Mouse (Mus musculus): ENCODE results near the gene Rora.

Gene Rora

DNA sequence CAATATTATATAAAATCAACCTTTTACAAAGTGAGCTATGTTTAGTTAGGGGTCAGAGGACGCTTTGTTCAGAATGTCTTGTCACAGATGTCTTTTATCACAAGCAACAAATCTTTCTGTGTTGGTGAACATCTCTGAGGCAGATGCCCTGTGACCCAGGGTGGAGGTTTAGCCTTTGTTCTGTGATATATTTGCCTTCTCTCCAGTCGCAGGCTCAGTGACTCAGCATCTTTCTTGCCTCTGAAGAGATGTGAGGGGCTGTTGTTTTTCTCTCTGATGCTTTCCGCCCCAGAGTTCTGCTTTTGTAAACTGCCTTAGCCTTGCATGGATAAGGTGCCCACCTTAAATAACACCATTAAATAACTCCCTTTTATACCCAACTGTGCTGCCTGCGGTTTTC, 488.3 kb downstream of the Rora start:
- peak; percentile 0 for DNase-seq (ENCODE audit: low spot score)

- DNase-seq (ENCODE audit: low spot score): peak; percentile 1
These were observed 493.4 kb downstream of the Rora start for GRCm38 (mm10) chr9:69146937-69147336.

DNA sequence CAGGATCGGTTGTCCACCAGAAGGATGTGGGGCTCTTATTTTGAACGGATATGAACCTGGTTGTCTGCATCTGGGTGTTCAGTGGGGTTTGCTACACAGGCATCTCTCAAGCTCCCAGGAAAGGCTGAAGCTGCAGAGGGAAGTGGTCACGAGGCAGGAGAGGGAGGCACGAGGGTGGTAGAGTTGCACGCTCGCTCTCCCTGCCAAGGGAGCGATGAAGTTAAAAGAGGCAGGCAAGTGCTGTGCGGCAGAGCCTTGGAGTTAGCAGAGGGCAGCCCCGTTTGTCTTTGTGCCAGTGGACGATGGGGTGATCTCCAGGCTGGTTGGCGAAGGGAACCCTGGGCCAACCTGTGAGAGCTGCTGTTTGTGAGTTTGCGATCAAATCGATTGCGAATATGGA, 496.6 kb downstream of the Rora start:
- DNase-seq (ENCODE audit: low spot score): no peak

- no peak for DNase-seq (ENCODE audit: low spot score)
These were observed 501.1 kb downstream of the Rora start for GRCm38 (mm10) chr9:69154684-69155083.

DNA sequence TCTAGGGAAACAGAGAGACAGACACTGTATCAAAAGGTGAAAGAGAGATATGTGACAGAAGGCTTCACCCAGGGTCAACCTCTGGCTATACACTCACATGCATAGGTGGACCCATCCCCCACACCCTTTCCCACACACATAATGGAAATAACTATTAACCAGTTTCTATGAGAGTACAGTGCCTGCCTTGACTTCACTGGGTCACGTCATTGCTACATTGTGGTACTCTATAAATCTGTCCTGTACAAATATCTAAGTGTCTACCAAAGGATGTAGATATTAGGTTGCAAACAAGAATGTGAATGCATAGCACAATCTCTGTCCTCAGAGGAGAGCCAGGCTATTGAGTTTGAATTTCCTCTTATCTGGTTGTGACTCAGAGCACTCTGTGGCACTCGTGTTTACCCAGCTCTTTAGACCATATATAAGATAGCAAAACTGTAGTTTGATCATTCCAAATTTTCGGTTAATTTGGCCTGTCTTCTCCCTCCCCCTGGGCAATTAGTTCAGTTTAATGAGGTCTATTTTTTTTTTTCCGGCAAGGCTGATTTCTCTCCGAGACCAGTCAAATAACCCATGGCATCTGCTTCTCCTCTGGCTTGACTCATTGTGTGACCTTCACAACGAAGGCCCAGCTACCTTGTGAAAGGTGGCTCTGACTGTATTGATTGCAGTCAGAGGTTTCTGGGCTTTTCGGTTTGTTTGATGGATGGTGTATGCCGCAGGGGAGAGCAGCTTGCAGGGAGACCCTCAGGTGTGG, 502.4 kb downstream of the Rora start:
- no peak for DNase-seq (ENCODE audit: low spot score)

DNA sequence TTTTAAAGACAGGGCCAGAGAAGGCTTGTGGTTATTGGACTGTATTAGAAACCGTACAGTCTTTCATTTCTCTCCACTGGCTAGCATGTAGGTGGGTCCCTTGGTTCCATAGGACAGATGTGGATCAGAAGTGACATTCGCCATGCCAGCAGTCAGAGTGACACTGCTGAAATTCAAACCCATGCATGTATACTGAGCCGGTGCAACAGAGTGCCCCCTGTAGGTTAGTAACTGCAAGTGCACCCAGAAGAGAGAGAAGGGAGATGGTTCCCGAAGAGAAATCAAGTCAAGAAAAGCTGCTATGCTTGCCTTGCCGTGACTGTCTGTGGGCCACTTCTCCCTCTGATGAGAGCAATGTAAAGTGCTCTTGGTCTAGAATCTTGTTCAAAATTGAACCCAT, 507.2 kb downstream of the Rora start:
- DNase-seq (ENCODE audit: low spot score): no peak

- DNase-seq (ENCODE audit: low spot score): no peak
These were observed 511.1 kb downstream of the Rora start for GRCm38 (mm10) chr9:69164653-69165052.

- no peak for DNase-seq (ENCODE audit: low spot score)
These were observed 511.7 kb downstream of the Rora start for GRCm38 (mm10) chr9:69165096-69165836.

DNA sequence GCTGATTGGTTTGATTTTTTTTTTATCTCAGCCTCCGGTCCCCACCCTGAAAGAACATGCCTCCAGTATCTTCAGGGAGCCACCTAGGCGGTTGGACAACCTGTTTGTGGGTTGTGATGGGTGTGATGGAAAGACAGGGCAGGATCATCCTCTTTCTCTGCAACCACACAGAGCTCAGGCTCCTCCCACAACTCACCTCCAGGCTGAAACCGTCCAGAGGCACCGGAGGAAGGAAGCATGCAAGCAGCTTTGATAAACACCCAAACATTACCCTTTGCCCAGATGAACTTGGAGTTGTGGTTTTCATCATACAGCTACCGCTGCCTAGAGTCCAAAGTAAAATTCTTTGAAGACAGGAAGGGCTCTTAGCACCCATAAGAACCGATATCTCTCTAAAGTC, 520.5 kb downstream of the Rora start:
- DNase-seq (ENCODE audit: low spot score): no peak

- no peak for DNase-seq (ENCODE audit: low spot score)
These were observed 521.0 kb downstream of the Rora start for GRCm38 (mm10) chr9:69174527-69175116.

DNA sequence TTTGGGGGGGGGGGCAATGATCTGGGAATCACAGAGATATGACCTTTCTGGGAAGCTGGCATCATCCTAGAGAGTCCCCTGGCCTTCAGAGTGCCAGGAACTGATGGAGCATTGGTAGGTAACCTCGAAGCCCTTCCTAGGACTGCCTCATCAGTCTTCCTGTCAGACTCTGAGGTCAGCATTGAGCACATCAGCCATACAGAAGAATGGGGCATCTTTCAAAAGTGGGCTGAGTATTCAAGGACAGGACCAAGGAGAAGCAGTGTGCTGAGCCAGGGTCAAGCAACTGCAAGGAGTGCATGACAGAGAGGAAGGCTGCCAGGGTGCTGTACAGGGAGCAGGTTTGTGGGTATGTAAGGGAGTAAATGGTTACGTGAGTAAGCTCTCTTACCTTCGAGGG, 523.4 kb downstream of the Rora start:
- no peak for DNase-seq (ENCODE audit: low spot score)

- DNase-seq (ENCODE audit: low spot score): no peak
These were observed 525.6 kb downstream of the Rora start for GRCm38 (mm10) chr9:69179224-69179623.

GRCm38 (mm10) chr9:69180961-69181360, 527.4 kb downstream of the Rora start:
- DNase-seq (ENCODE audit: low spot score): no peak

- DNase-seq (ENCODE audit: low spot score): no peak
These were observed 527.8 kb downstream of the Rora start for GRCm38 (mm10) chr9:69181411-69181810.

GRCm38 (mm10) chr9:69183888-69184287, 530.3 kb downstream of the Rora start:
- no peak for DNase-seq (ENCODE audit: low spot score)

- no peak for DNase-seq (ENCODE audit: low spot score)
These were observed 537.1 kb downstream of the Rora start for GRCm38 (mm10) chr9:69190726-69191125.

DNA sequence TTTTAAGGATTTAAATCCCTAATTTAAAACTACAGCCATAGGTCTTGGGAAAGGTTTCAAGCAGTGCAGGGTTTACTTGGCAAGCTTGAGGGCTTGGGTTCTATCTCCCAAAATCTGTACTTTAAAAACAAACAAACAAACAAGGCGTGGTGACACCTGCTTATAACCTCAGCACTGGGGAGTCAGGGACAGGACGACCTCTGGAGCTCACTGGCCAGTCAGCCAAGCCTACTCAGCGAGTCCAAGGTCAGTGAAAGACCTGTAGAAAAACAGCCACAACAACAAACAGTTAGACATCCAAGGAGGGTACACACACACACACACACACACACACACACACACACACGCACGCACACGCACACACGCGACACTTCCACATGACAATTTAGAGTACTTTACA, 538.9 kb downstream of the Rora start:
- no peak for DNase-seq (ENCODE audit: low spot score)

GRCm38 (mm10) chr9:69194638-69195605, 541.3 kb downstream of the Rora start:
- no peak for DNase-seq (ENCODE audit: low spot score)

GRCm38 (mm10) chr9:69213796-69214195, 560.2 kb downstream of the Rora start:
- no peak for DNase-seq (ENCODE audit: low spot score)

DNA sequence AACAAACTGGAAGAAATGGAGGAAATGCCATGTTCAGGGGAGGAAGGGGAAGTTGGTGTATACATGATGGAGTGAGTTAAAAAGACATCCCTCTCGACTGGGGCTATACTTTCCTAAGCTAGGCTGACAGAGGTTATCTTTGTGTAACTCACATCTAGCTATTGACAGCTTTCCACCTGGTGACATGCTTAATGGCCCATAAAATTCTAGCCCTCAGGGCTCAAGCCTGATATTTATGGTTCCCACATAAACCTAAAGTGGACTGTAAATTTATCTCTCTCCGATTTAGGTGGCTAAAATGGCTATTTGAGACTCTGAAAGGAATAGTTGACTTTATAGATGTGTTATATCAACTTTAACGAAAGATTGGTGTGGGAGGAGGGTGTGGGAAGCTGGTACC, 571.3 kb downstream of the Rora start:
- DNase-seq (ENCODE audit: low spot score): no peak

DNA sequence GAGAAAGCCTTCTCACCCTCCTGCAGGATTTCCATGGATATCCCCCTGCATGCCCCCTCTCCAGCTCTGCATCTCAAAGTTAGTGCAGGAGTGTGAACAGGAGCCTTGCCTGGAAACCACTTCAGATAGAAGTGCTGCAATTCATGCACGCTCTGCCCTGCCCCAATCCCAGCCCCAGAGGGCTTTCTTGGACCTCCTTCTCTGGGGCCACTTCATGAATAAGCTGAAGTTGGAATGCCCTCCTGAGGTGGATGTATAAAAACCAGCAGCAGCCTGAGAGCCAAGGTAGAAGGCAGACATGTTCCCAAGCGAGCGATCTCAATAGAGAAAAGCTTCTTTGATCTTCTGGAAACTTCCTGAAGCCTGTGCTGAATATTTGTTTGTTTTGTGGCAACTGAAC, 572.8 kb downstream of the Rora start:
- DNase-seq (ENCODE audit: low spot score): no peak

DNA sequence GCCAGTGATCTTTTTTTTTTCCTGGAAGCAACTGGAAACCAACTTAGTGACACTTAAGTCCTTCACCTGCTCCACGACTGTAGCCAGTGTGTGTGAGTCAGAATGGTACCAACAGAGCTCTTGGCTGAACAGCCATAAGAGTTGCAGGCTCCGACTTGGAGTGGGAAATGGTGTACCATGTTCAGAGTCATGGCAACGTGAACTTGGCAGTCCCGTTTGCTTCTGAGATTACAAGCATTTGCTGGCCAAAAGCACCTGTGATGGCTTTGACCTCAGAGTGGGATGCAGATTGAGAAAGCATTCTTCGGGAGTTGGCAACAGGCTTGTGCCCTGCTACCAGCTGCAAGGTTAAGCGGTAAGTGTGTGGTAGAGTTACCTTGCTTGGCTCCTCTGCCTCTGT, 574.2 kb downstream of the Rora start:
- DNase-seq (ENCODE audit: low spot score): no peak
